ENCODE assay signal across 9 mouse cellular contexts in the genomic region with DNA sequence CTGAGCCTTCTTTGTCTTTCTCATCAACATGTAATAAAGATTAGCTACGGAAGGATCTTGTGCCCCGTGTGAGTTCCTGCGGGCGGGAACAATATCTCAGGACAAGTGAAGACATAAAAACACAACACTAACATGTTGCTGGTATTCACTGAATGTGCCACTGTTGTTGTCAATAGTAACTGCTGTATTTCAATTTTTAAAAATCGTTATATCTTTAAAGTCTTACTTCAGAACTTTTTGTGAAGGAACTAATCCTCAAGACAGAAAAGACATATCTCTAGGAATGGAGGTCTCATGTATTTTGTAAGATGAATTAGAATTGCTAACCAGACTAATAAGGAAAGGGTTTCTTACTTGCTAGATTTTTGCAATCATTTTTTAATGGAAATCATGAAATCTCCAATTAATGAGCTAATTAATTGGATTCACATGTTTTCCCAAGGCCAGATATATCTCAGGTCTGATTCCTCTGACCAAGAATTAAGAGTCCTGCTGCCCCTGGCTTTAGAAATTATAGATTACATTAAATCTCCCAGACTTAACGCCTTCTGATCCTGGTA. TPM values are rescaled to one million over a fixed set of nuclear protein-coding genes. Genes with fewer than 3 reads are reported as not detected.
DNase-seq lines count a peak whose midpoint lies in the region; ATAC-seq and TF ChIP-seq lines count a peak whose summit lies in the region.
"Had no signal": no experiment of that assay in that cellular context is flagged by ENCODE, and none has a peak within 500 bp of the region (broad histone marks: within the 10 kb centered on the region; RNA-seq: fewer than 3 reads in every experiment).

No protein-coding gene starts in this region.

- H3K4me2 ChIP-seq in stomach, embryonic 15.5 days, result peak overlapping the region; percentile 46
- no peak overlapping the region for H3K4me2 ChIP-seq in stomach, postnatal 0 days (replicated peaks; ENCODE audit: low read depth)
- peak overlapping the region; percentile 46 for H3K4me2 ChIP-seq in forebrain, postnatal 0 days (ENCODE audit: low read depth)
- peak overlapping the region; percentile 34 for H3K4me2 ChIP-seq in liver, embryonic 14.5 days (ENCODE audit: low read depth)
- H3K4me2 ChIP-seq in stomach, embryonic 16.5 days (ENCODE audit: low read depth, low read length), result peak overlapping the region; percentile 35

- H3K9me3 ChIP-seq in stomach, embryonic 15.5 days, result no peaks in the 10 kb centered on the region
- no peaks in the 10 kb centered on the region for H3K9me3 ChIP-seq in stomach, postnatal 0 days (ENCODE audit: control insufficient read depth, low read length)
- H3K9me3 ChIP-seq in forebrain, postnatal 0 days (ENCODE audit: low read length), result no peaks in the 10 kb centered on the region
- H3K9me3 ChIP-seq in liver, embryonic 14.5 days (ENCODE audit: control insufficient read depth, low read length), result no peaks in the 10 kb centered on the region
- no peaks in the 10 kb centered on the region for H3K9me3 ChIP-seq in stomach, embryonic 16.5 days (replicated peaks; ENCODE audit: control insufficient read depth, low read length)

- no peaks in the 10 kb centered on the region for H3K27me3 ChIP-seq in stomach, embryonic 15.5 days (replicated peaks)
- no peaks in the 10 kb centered on the region for H3K27me3 ChIP-seq in stomach, postnatal 0 days (ENCODE audit: control insufficient read depth, insufficient read depth, low read length)
- H3K27me3 ChIP-seq in forebrain, postnatal 0 days (ENCODE audit: insufficient read depth, low read length), result no peaks in the 10 kb centered on the region
- no peaks in the 10 kb centered on the region for H3K27me3 ChIP-seq in liver, embryonic 14.5 days (ENCODE audit: control insufficient read depth, insufficient read depth, low read length)
- no peaks in the 10 kb centered on the region for H3K27me3 ChIP-seq in stomach, embryonic 16.5 days (ENCODE audit: control insufficient read depth, insufficient read depth, low read length)

- 42% methylated on average over 6 of the region's 6 CpGs for WGBS in stomach, embryonic 15.5 days
- 36% methylated on average over 6 of the region's 6 CpGs for WGBS in stomach, postnatal 0 days
- 24% methylated on average over 6 of the region's 6 CpGs for WGBS in forebrain, postnatal 0 days
- WGBS in liver, embryonic 14.5 days (ENCODE audit: insufficient replicate concordance), result 20% methylated on average over 6 of the region's 6 CpGs
- 48% methylated on average over 6 of the region's 6 CpGs for WGBS in stomach, embryonic 16.5 days

- H3K4me1 ChIP-seq in stomach, embryonic 15.5 days, result no peaks in the 10 kb centered on the region
- H3K4me1 ChIP-seq in stomach, postnatal 0 days (replicated peaks; ENCODE audit: control insufficient read depth, insufficient read depth), result no peaks in the 10 kb centered on the region
- H3K4me1 ChIP-seq in forebrain, postnatal 0 days (ENCODE audit: insufficient read depth), result no peaks in the 10 kb centered on the region
- H3K4me1 ChIP-seq in liver, embryonic 14.5 days (replicated peaks; ENCODE audit: control insufficient read depth in 2 of 2, insufficient read depth in 2 of 2, low read length in 1 of 2), result no peaks in the 10 kb centered on the region
- H3K4me1 ChIP-seq in stomach, embryonic 16.5 days (ENCODE audit: control insufficient read depth, insufficient read depth, low read length), result no peaks in the 10 kb centered on the region

- ATAC-seq in stomach, embryonic 15.5 days (ENCODE audit: insufficient read depth, low FRiP score, low read depth), result no peak
- ATAC-seq in stomach, postnatal 0 days (ENCODE audit: low FRiP score, low TSS enrichment), result no peak
- peak; percentile 68 for ATAC-seq in forebrain, postnatal 0 days
- 0 out of 2 replicates have a peak, but pooled peaks have one; percentile 11 for ATAC-seq in liver, embryonic 14.5 days (ENCODE audit: insufficient read depth)
- ATAC-seq in stomach, embryonic 16.5 days (ENCODE audit: insufficient read depth, low FRiP score), result no peak

- H3K36me3 ChIP-seq in stomach, embryonic 15.5 days, result no peaks in the 10 kb centered on the region
- no peaks in the 10 kb centered on the region for H3K36me3 ChIP-seq in stomach, postnatal 0 days (ENCODE audit: control insufficient read depth, insufficient read depth, low read length)
- no peaks in the 10 kb centered on the region for H3K36me3 ChIP-seq in forebrain, postnatal 0 days (ENCODE audit: insufficient read depth)
- no peaks in the 10 kb centered on the region for H3K36me3 ChIP-seq in liver, embryonic 14.5 days (replicated peaks; ENCODE audit: control insufficient read depth, insufficient read depth, low read depth)
- no peaks in the 10 kb centered on the region for H3K36me3 ChIP-seq in stomach, embryonic 16.5 days (ENCODE audit: control insufficient read depth, insufficient read depth, low read length)

- TF ChIP-seq EP300 in stomach, postnatal 0 days (optimal IDR thresholded peaks at IDR 0.05), result no peak
- TF ChIP-seq EP300 in liver, embryonic 14.5 days (IDR thresholded peaks at IDR 0.05; ENCODE audit: low read depth), result no peak

- peak overlapping the region; percentile 26; the same call in 1 of the 2 replicates for H3K4me3 ChIP-seq in stomach, embryonic 15.5 days (replicated peaks)
- no peak overlapping the region for H3K4me3 ChIP-seq in stomach, postnatal 0 days (ENCODE audit: low read depth, low read length)
- peak overlapping the region; percentile 31 for H3K4me3 ChIP-seq in forebrain, postnatal 0 days (ENCODE audit: low read depth, low read length)
- peak overlapping the region in 1 of 2 experiments; percentile 50; a peak in 2 of 4 replicates for H3K4me3 ChIP-seq in liver, embryonic 14.5 days (ENCODE audit: insufficient read depth in 1 of 2, low read depth in 2 of 2, low read length in 2 of 2)
- H3K4me3 ChIP-seq in stomach, embryonic 16.5 days (replicated peaks; ENCODE audit: low read length), result peak overlapping the region; percentile 25; the same call in 1 of the 2 replicates

- H3K9ac ChIP-seq in stomach, embryonic 15.5 days, result no peak overlapping the region
- no peak overlapping the region for H3K9ac ChIP-seq in stomach, postnatal 0 days (ENCODE audit: low read length)
- peak overlapping the region; percentile 52; the same call in 1 of the 2 replicates for H3K9ac ChIP-seq in forebrain, postnatal 0 days
- no peak overlapping the region for H3K9ac ChIP-seq in liver, embryonic 14.5 days (replicated peaks)
- no peak overlapping the region for H3K9ac ChIP-seq in stomach, embryonic 16.5 days (ENCODE audit: low read length)

- TF ChIP-seq CTCF in stomach, postnatal 0 days (IDR thresholded peaks at IDR 0.05; ENCODE audit: low read depth), result no peak
- TF ChIP-seq CTCF in forebrain, postnatal 0 days (IDR thresholded peaks at IDR 0.05; ENCODE audit: low read depth), result no peak
- TF ChIP-seq CTCF in liver, embryonic 14.5 days (IDR thresholded peaks at IDR 0.05; ENCODE audit: low read depth), result no peak

- DNase-seq in stomach, postnatal 0 days (ENCODE audit: low spot score), result no peak
- no peak for DNase-seq in forebrain, postnatal 0 days
- no peak for DNase-seq in liver, embryonic 14.5 days (ENCODE audit: low read depth in 3 of 3, low spot score in 3 of 3)
- no peak for DNase-seq in embryo, embryonic 10.5 days (ENCODE audit: low spot score)
- DNase-seq in adrenal gland, postnatal 14 days, result no peak
- DNase-seq: heart, adult 11 months had no signal

- no peak overlapping the region for H3K27ac ChIP-seq in stomach, embryonic 15.5 days
- H3K27ac ChIP-seq in stomach, postnatal 0 days (replicated peaks), result no peak overlapping the region
- no peak overlapping the region for H3K27ac ChIP-seq in forebrain, postnatal 0 days (ENCODE audit: low read depth, low read length)
- no peak overlapping the region for H3K27ac ChIP-seq in liver, embryonic 14.5 days
- H3K27ac ChIP-seq in stomach, embryonic 16.5 days (ENCODE audit: low read length), result no peak overlapping the region

RNA-seq across cellular contexts. Expression of gene Glipr1l3, which starts 21.2 kb away (rescaled TPM):
- polyA plus RNA-seq in stomach, embryonic 15.5 days (2015; fragmentation: Nextera tagmentation; extraction: Ambion mirVana), result not detected in 2 replicates
- not detected in 2 replicates for polyA plus RNA-seq in stomach, postnatal 0 days (2015; fragmentation: Nextera tagmentation; extraction: Ambion mirVana)
- 1.2 and 1.5 TPM in 2 replicates for total RNA-seq in forebrain, postnatal 0 days (2014; rRNA removed)
- 0.49 and 0.64 TPM in 2 replicates for polyA plus RNA-seq in forebrain, postnatal 0 days (2015; fragmentation: Nextera tagmentation; extraction: Ambion mirVana)
- not detected in 2 replicates for polyA plus RNA-seq in liver, embryonic 14.5 days (2012; rRNA removed)
- polyA plus RNA-seq in liver, embryonic 14.5 days (2014; fragmentation: Nextera tagmentation; extraction: Ambion mirVana), result not detected in 2 replicates
- not detected in 2 replicates for polyA plus RNA-seq in stomach, embryonic 16.5 days (2015; fragmentation: Nextera tagmentation; extraction: Ambion mirVana)
- total RNA-seq in adrenal gland, postnatal 14 days (2021), result not detected in 2 replicates
- total RNA-seq: monocyte, adult 5-6 weeks had no signal

RNA-seq across cellular contexts. Expression of gene Caps2, which starts 24.5 kb away (rescaled TPM):
- 0.24 and 0.27 TPM in 2 replicates for polyA plus RNA-seq in stomach, embryonic 15.5 days (2015; fragmentation: Nextera tagmentation; extraction: Ambion mirVana)
- polyA plus RNA-seq in stomach, postnatal 0 days (2015; fragmentation: Nextera tagmentation; extraction: Ambion mirVana), result 0.04 and 0.16 TPM in 2 replicates
- total RNA-seq in forebrain, postnatal 0 days (2014; rRNA removed), result 0.24 and 0.69 TPM in 2 replicates
- 0.36 and 0.59 TPM in 2 replicates for polyA plus RNA-seq in forebrain, postnatal 0 days (2015; fragmentation: Nextera tagmentation; extraction: Ambion mirVana)
- polyA plus RNA-seq in liver, embryonic 14.5 days (2012; rRNA removed), result not detected in 2 replicates
- 0.05 TPM in 1 of 2 replicates, not detected in the other for polyA plus RNA-seq in liver, embryonic 14.5 days (2014; fragmentation: Nextera tagmentation; extraction: Ambion mirVana)
- 0.32 TPM in 1 of 2 replicates, not detected in the other for polyA plus RNA-seq in stomach, embryonic 16.5 days (2015; fragmentation: Nextera tagmentation; extraction: Ambion mirVana)
- total RNA-seq in adrenal gland, postnatal 14 days (2021), result not detected in 2 replicates
- total RNA-seq: monocyte, adult 5-6 weeks had no signal

RNA-seq across cellular contexts. Expression of gene Glipr1l2, which starts 55.8 kb away (rescaled TPM):
- polyA plus RNA-seq in stomach, embryonic 15.5 days (2015; fragmentation: Nextera tagmentation; extraction: Ambion mirVana), result not detected in 2 replicates
- 0.06 TPM in 1 of 2 replicates, not detected in the other for polyA plus RNA-seq in stomach, postnatal 0 days (2015; fragmentation: Nextera tagmentation; extraction: Ambion mirVana)
- not detected in 2 replicates for total RNA-seq in forebrain, postnatal 0 days (2014; rRNA removed)
- not detected in 2 replicates for polyA plus RNA-seq in forebrain, postnatal 0 days (2015; fragmentation: Nextera tagmentation; extraction: Ambion mirVana)
- polyA plus RNA-seq in liver, embryonic 14.5 days (2012; rRNA removed), result not detected in 2 replicates
- not detected in 2 replicates for polyA plus RNA-seq in liver, embryonic 14.5 days (2014; fragmentation: Nextera tagmentation; extraction: Ambion mirVana)
- polyA plus RNA-seq in stomach, embryonic 16.5 days (2015; fragmentation: Nextera tagmentation; extraction: Ambion mirVana), result not detected in 2 replicates
- total RNA-seq in adrenal gland, postnatal 14 days (2021), result not detected in 2 replicates
- total RNA-seq: monocyte, adult 5-6 weeks had no signal

Comparison
In these comparisons a context has a peak if more than half of its experiments do, and no peak if none do; other contexts are left out.
1. ATAC-seq: peak in forebrain, postnatal 0 days (single experiment) and liver, embryonic 14.5 days (single experiment); none in stomach, embryonic 15.5 days (single experiment), stomach, postnatal 0 days (single experiment) and stomach, embryonic 16.5 days (single experiment).